Mouse (Mus musculus) liver, embryonic 14.5 days (tissue): ENCODE data around the gene Id2. TPM values are rescaled to one million over a fixed set of nuclear protein-coding genes. Genes with fewer than 3 reads are reported as not detected.

Source experiments
- ATAC-seq: fragments of 200-750 bp; cut with Nextera tagmentation; 2 replicates; pipeline ENCODE4 v1.8.0; 2017; ENCODE audit warnings: moderate number of reproducible peaks, mild to moderate bottlenecking, moderate library complexity; ENCODE audit not compliant: insufficient read depth
- DNase-seq, 3 experiments: peaks; one replicate each; pipeline ENCODE4 v3.0.0-alpha.2; 2012 to 2013; ENCODE audit warnings: low read depth in 3 of 3, low spot score in 3 of 3
- H3K27ac ChIP-seq: fragments of 300-500 bp; sonication (generic); 2 replicates; pipeline ENCODE4 v1.5.1; 2014; ENCODE audit warnings: moderate library complexity, mild to moderate bottlenecking, control low read depth, inconsistent platforms
- H3K27me3 ChIP-seq: fragments of 300-500 bp; sonication (generic); 2 replicates; pipeline ENCODE4 v1.6.1; 2014; ENCODE audit warnings: mild to moderate bottlenecking, low read length, moderate library complexity; ENCODE audit not compliant: control insufficient read depth, insufficient read depth
- H3K36me3 ChIP-seq: fragments of 300-500 bp; sonication (generic); replicated peaks from 2 replicates; pipeline ENCODE4 v1.6.1; 2014; ENCODE audit warnings: low read depth; ENCODE audit not compliant: control insufficient read depth, insufficient read depth
- H3K4me1 ChIP-seq, 2 experiments: fragments of 200-500 bp in 1 of 2; fragments of 300-500 bp in 1 of 2; sonication (generic) in 1 of 2; replicated peaks; 2 replicates each; pipeline ENCODE4 v1.6.1; 2012 to 2014; ENCODE audit warnings: antibody characterized with exemption in 1 of 2, inconsistent platforms in 1 of 2, low read length in 1 of 2; ENCODE audit not compliant: control insufficient read depth in 2 of 2, insufficient read depth in 2 of 2
- H3K4me2 ChIP-seq: fragments of 300-500 bp; sonication (generic); 2 replicates; pipeline ENCODE4 v1.6.1; 2014; ENCODE audit warnings: low read depth, mild to moderate bottlenecking, control low read depth, moderate library complexity
- H3K4me3 ChIP-seq, 2 experiments: fragments of 200-500 bp in 1 of 2; fragments of 300-500 bp in 1 of 2; sonication (generic) in 1 of 2; 2 replicates each; pipeline ENCODE4 v1.5.1; 2012 to 2014; ENCODE audit warnings: low read depth in 2 of 2, low read length in 2 of 2, mild to moderate bottlenecking in 2 of 2, control low read depth in 1 of 2, inconsistent platforms in 1 of 2, moderate library complexity in 1 of 2; ENCODE audit not compliant: insufficient read depth in 1 of 2
- H3K9ac ChIP-seq: fragments of 300-500 bp; sonication (generic); replicated peaks from 2 replicates; pipeline ENCODE4 v1.6.1; 2014; ENCODE audit warnings: mild to moderate bottlenecking, control low read depth, moderate library complexity
- H3K9me3 ChIP-seq: fragments of 300-500 bp; sonication (generic); 2 replicates; pipeline ENCODE4 v1.6.1; 2016; ENCODE audit warnings: low read length, mixed read lengths; ENCODE audit not compliant: control insufficient read depth
- CTCF ChIP-seq: IDR thresholded peaks from 2 replicates; pipeline ENCODE4 v1.5.1; 2016; ENCODE audit warnings: antibody characterized with exemption, low read depth, control low read depth
- EP300 ChIP-seq: IDR thresholded peaks from 2 replicates; pipeline ENCODE4 v1.6.1; 2016; ENCODE audit warnings: antibody characterized with exemption, low read depth
- WGBS: fragments of 180-500 bp; shearing (Covaris S2); extraction: QIAGEN DNeasy Blood & Tissue Kit; methylation state at CpG from one replicate; pipeline ENCODE4 v1.1.7; 2014; ENCODE audit not compliant: insufficient replicate concordance; 5-methylcytosine and 5-hydroxymethylcytosine counted together
- polyA plus RNA-seq, 2 experiments: library from polyadenylated mRNA; depleted of rRNA in 1 of 2; stranded (reverse) in 1 of 2; unstranded in 1 of 2; fragments of >200 nt; fragmentation: Nextera tagmentation in 1 of 2; extraction: Ambion mirVana in 1 of 2; gene quantifications; 2 replicates each; pipeline versions ENCODE4 v1.2.1 to v1.2.3; 2012 to 2014

Gene Id2
- polyA plus RNA-seq (2012; rRNA removed) (46.3 and 57.7 TPM in 2 replicates), polyA plus RNA-seq (2014; fragmentation: Nextera tagmentation; extraction: Ambion mirVana) (111 and 114 TPM in 2 replicates)

DNA sequence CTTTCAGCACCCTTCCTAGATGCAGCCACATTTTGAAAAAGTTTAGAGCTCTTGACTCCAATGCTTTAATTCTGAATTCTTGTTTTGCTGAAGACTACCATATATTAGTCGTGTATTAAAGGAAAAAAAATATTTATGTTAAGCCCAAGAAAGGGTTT is at the start of gene Id2:
Gene Id2 (minus strand): TSS at position 89 of the 158 bp plus-strand sequence.
- WGBS, result 0% methylated on average over 1 of the region's 1 CpGs
- TF ChIP-seq CTCF (no peak), EP300 (no peak)
- DNase-seq, result no peak
- no peak for ATAC-seq
- Histone ChIP-seq H3K27me3 (peaks cover 92% of the 10 kb centered on the region), H3K4me1 (0 out of 4 replicates have a peak, but pooled peaks cover 0 to 2% of the 10 kb centered on the region in 2 experiments), H3K4me2 (peak within 1 kb of the TSS; percentile 69), H3K9me3 (no peaks in the 10 kb centered on the region), H3K9ac (peak within 1 kb of the TSS; percentile 40; the same call in 1 of the 2 replicates), H3K36me3 (no peaks in the 10 kb centered on the region), H3K4me3 (peak within 1 kb of the TSS; percentile 49 to 77), H3K27ac (peak within 1 kb of the TSS; percentile 3)

- Histone ChIP-seq H3K4me1 (peaks cover 0 to 16% of the 10 kb centered on the region in 2 experiments; a peak in 2 of 4 replicates), H3K4me3 (no peak overlapping the region), H3K27ac (no peak overlapping the region), H3K4me2 (no peak overlapping the region), H3K9me3 (no peaks in the 10 kb centered on the region), H3K27me3 (no peaks in the 10 kb centered on the region), H3K9ac (no peak overlapping the region), H3K36me3 (no peaks in the 10 kb centered on the region)
- WGBS, result 36% methylated on average over 3 of the region's 3 CpGs
- ATAC-seq, result no peak
- no peak for TF ChIP-seq CTCF
- TF ChIP-seq EP300, result no peak
- no peak for DNase-seq
These were observed 48.4 kb upstream of the Id2 start for GRCm38 (mm10) chr12:25145344-25145698.

GRCm38 (mm10) chr12:25144591-25145343 is 47.8 kb upstream of the Id2 start:
- H3K9me3 ChIP-seq, result no peaks in the 10 kb centered on the region
- H3K36me3 ChIP-seq, result no peaks in the 10 kb centered on the region
- peaks cover 0 to 16% of the 10 kb centered on the region in 2 experiments; a peak in 2 of 4 replicates for H3K4me1 ChIP-seq
- ATAC-seq (no peak), DNase-seq (no peak)
- no peak overlapping the region for H3K9ac ChIP-seq
- WGBS, result 52% methylated on average over 5 of the region's 5 CpGs
- no peak overlapping the region for H3K4me2 ChIP-seq
- H3K27me3 ChIP-seq, result no peaks in the 10 kb centered on the region
- no peak overlapping the region for H3K4me3 ChIP-seq
- TF ChIP-seq CTCF (no peak), EP300 (no peak)
- no peak overlapping the region for H3K27ac ChIP-seq

DNA sequence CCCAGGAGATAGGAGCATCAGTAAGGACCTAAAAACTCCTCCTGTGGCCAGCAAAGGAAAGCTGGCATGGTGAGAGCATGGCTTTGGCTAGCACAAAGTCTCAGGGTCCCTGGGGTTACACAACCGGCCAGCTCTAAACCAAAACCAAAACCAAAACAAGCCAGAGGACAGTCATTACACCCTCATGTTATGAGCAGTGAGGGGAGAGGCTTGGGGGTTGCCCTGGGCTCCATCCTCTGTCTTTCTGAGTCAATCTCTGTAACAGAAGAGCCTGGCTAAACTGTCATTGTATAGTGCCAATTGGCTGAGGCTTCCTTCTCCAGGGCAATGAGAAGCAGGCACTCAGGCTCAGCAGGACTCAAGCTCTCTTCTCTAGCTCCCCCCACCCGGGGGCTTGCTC is 46.6 kb upstream of the Id2 start:
- TF ChIP-seq EP300 (no peak), CTCF (no peak)
- Histone ChIP-seq H3K4me3 (no peak overlapping the region), H3K4me2 (no peak overlapping the region), H3K9ac (no peak overlapping the region), H3K36me3 (no peaks in the 10 kb centered on the region), H3K27ac (no peak overlapping the region), H3K27me3 (no peaks in the 10 kb centered on the region), H3K4me1 (peaks cover 0 to 18% of the 10 kb centered on the region in 2 experiments; a peak in 2 of 4 replicates), H3K9me3 (no peaks in the 10 kb centered on the region)
- DNase-seq (no peak), ATAC-seq (no peak)
- WGBS, result 17% methylated on average over 2 of the region's 2 CpGs

DNA sequence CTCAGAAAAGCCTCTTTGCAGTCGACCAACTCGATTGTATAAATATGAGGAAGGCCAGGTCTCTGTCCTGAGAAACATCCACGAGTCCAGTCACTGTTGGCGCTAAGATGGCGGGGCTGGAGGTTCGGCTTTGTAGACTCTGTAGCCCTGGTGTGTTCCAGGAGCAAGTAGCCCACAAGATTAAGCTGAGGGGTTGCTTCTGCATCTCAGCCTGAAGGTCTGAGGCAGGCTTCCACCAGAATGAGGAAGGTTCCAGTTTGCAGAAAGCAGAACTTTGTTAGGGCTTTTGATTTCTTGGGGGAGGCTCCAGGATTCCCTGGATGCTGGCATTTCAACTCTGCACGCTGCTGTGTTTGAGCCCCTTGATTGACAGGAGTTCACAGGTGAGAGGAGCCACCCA is 45.3 kb upstream of the Id2 start:
- TF ChIP-seq CTCF, result no peak
- no peak for TF ChIP-seq EP300
- Histone ChIP-seq H3K27me3 (no peaks in the 10 kb centered on the region), H3K36me3 (no peaks in the 10 kb centered on the region), H3K9me3 (no peaks in the 10 kb centered on the region), H3K4me2 (no peak overlapping the region), H3K9ac (no peak overlapping the region), H3K4me3 (no peak overlapping the region), H3K4me1 (peaks cover 0 to 18% of the 10 kb centered on the region in 2 experiments; a peak in 2 of 4 replicates), H3K27ac (no peak overlapping the region)
- ATAC-seq, result no peak
- 35% methylated on average over 7 of the region's 7 CpGs for WGBS
- DNase-seq, result no peak
